Mouse (Mus musculus): ENCODE data around the gene Gabrb2. TPM values are rescaled to one million over a fixed set of nuclear protein-coding genes. Genes with fewer than 3 reads are reported as not detected.

Gene Gabrb2
- total RNA-seq, 2 experiments from 2014 or later, result 122 to 131 TPM

- DNase-seq, result no peak
- intact Hi-C loops (cut with DNase I), result no loop called here
Measured at GRCm38 (mm10) chr11:42528226-42528881, 108.8 kb downstream of the Gabrb2 start.

GRCm38 (mm10) chr11:42532577-42532976, 113.0 kb downstream of the Gabrb2 start:
- DNase-seq, result no peak
- intact Hi-C loops (cut with DNase I), result no loop called here

GRCm38 (mm10) chr11:42535286-42535685, 115.7 kb downstream of the Gabrb2 start:
- intact Hi-C loops (cut with DNase I), result no loop called here
- DNase-seq, result no peak

- no peak for DNase-seq
- intact Hi-C loops (cut with DNase I), result no loop called here
Measured at GRCm38 (mm10) chr11:42535861-42536260, 116.3 kb downstream of the Gabrb2 start.

GRCm38 (mm10) chr11:42542861-42543260, 123.3 kb downstream of the Gabrb2 start:
- no peak for DNase-seq
- intact Hi-C loops (cut with DNase I), result no loop called here

- DNase-seq, result no peak
- intact Hi-C loops (cut with DNase I), result no loop called here
Measured at GRCm38 (mm10) chr11:42566023-42566422, 146.5 kb downstream of the Gabrb2 start.

GRCm38 (mm10) chr11:42571467-42571866, 151.9 kb downstream of the Gabrb2 start:
- no peak for DNase-seq

GRCm38 (mm10) chr11:42575146-42575873, 155.8 kb downstream of the Gabrb2 start:
- intact Hi-C loops (cut with DNase I), result no loop called here
- no peak for DNase-seq

More at GRCm38 (mm10) chr11:42571467-42571866, 151.9 kb downstream of the Gabrb2 start:
- intact Hi-C loops (cut with DNase I), result no loop called here

GRCm38 (mm10) chr11:42579804-42580203, 160.2 kb downstream of the Gabrb2 start:
- intact Hi-C loops (cut with DNase I), result no loop called here
- DNase-seq, result no peak

- DNase-seq, result no peak
- intact Hi-C loops (cut with DNase I), result no loop called here
Measured at GRCm38 (mm10) chr11:42581123-42581522, 161.6 kb downstream of the Gabrb2 start.

- no peak for DNase-seq
- intact Hi-C loops (cut with DNase I), result no loop called here
Measured at GRCm38 (mm10) chr11:42581753-42582152, 162.2 kb downstream of the Gabrb2 start.

GRCm38 (mm10) chr11:42592418-42592817, 172.9 kb downstream of the Gabrb2 start:
- DNase-seq, result no peak
- intact Hi-C loops (cut with DNase I), result no loop called here

GRCm38 (mm10) chr11:42606225-42606624, 186.7 kb downstream of the Gabrb2 start:
- peak; percentile 42 for DNase-seq
- intact Hi-C loops (cut with DNase I), result no loop called here

GRCm38 (mm10) chr11:42609128-42609763, 189.7 kb downstream of the Gabrb2 start:
- intact Hi-C loops (cut with DNase I), result no loop called here
- DNase-seq, result no peak

GRCm38 (mm10) chr11:42618195-42618594, 198.6 kb downstream of the Gabrb2 start:
- intact Hi-C loops (cut with DNase I), result no loop called here

GRCm38 (mm10) chr11:42621109-42621508, 201.6 kb downstream of the Gabrb2 start:
- no peak for DNase-seq
- intact Hi-C loops (cut with DNase I), result no loop called here

More at GRCm38 (mm10) chr11:42618195-42618594, 198.6 kb downstream of the Gabrb2 start:
- DNase-seq, result no peak

- intact Hi-C loops (cut with DNase I), result no loop called here
- peak; percentile 74 for DNase-seq
Measured at GRCm38 (mm10) chr11:42650111-42650510, 230.6 kb downstream of the Gabrb2 start.

- DNase-seq, result no peak
- intact Hi-C loops (cut with DNase I), result no loop called here
Measured at GRCm38 (mm10) chr11:42651572-42651971, 232.0 kb downstream of the Gabrb2 start.

- DNase-seq, result no peak
- intact Hi-C loops (cut with DNase I), result no loop called here
Measured at GRCm38 (mm10) chr11:42654189-42654588, 234.6 kb downstream of the Gabrb2 start.

- intact Hi-C loops (cut with DNase I), result no loop called here
- DNase-seq, result no peak
Measured at GRCm38 (mm10) chr11:42668657-42669056, 249.1 kb downstream of the Gabrb2 start.
